Mouse (Mus musculus): Measurements from ENCODE around the gene Smpdl3a.
A peak's percentile ranks its signal among the peaks of the same experiment; 100 is the strongest.

Smpdl3a gene

DNA sequence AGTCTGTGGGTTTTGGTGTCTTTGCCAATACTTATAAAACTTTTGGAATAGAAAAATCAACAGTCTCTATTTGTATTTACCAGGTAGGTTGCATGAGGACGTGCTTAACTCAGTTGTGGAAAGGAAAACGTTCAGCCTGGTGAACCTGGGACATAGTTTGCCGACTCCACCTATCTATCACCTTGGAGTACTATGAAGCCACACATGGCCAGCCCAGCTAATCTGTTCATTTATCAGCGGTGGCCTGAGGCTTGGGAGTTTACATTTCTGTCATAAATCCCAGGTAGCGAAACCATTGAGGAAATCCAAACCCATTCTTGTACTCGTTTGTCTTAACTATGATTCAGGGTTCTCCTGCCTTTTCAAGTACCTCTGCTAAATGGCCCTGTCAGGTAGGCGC, at the start of gene Smpdl3a:
Smpdl3a (plus strand) TSS at position 318 of the 400 bp plus-strand sequence.
- DNase-seq (ENCODE audit: low read depth, low spot score): no peak

DNA sequence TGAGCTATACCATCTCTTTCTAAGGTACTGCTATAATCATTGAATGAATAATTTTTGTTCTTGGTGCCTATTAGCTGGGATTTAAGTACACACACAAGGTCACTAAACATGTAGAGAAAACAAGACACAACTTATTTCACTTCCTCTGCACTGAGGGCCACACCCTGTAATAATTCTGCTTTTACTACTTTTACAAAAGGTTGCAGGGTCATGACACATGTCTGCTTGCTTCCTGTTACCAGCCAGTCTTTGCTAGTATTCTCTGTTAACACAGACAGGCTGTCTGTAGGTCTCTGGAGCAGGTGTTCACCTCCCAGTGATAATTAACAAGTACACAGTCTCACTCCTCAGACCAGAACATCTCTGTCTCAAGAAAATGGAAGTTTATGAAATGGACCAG, 48.7 kb upstream of the Smpdl3a start:
- no peak for DNase-seq (ENCODE audit: low read depth, low spot score)

DNA sequence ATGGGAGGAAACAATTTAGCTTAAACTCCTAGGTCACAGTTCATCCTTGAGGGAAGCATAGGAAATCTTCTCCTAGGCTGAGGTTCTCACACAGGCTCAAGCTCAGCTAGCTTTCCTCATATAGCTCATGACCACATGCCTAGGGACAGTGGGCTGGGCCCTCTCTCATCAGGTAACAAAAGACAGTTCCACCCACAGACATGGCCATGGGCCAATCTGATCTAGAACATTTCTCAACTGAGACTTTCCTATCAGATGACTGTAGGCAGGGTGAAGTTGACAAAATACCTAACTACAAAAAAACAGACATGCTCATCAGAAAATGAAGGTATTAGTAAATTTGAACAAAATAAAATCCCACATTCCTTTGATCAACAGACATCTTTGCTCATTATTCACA, 47.0 kb upstream of the Smpdl3a start:
- DNase-seq (ENCODE audit: low read depth, low spot score): no peak

DNA sequence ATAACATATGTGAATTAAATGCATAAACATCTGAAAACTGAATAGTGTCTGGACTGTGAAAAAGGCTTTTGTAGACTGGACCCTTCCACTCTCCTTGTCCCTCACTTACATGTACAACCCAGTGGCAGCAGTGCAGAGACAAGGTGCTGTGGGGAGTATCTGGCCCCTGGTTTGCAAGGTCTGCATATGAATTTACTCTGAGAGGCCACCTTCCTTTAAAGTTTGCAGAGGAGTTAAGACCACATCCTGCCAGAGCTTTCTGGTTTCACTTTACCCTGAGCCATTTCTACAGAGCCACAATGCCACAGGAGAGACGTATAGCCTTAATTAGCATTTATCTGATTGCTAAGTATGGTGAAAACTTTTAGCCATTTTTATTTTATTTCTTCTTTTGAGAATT, 40.8 kb upstream of the Smpdl3a start:
- no peak for DNase-seq (ENCODE audit: low read depth, low spot score)

DNA sequence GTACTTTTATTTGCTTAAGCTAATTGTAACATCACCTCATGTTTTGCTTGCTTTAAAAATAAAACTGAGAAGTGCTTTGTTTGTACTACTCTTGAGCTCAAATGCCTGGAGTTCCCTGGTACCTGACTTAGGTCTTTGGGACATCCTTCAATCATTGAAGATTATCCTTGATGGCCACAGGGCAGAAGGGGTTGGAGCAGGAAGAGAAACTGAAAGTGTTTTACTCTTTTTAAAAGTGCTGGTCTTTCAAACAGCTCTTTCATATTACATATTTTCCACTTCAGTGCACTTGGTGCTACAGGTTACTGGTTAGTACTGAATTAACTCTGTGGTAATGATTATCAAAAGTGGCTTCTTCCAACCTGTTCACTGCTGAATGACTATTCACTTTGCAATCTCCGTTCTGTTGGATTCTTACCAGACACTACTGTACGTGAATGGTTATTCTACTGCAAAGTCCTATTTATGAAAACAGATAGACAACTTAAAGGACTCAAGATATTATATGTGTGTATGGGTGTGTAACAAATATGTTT, 38.9 kb upstream of the Smpdl3a start:
- no peak for DNase-seq (ENCODE audit: low read depth, low spot score)

DNA sequence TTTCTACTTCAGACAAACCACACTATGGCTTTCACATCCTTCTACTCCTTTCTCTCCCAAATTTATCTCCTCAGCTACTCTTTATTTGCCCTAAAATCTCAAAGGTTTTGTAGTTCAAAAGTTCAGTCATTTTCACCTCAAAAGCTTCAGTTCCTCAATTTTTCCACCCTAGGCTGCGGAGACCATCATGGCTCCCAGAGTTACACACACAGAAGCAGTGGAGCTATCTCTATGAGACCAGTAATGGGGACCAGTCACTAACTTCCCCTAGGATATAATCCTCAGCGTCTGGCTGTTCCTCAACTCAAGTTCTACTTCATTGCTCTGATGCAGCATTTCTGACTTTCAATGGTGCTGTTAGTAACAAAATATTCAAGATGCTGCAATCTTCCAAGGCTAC, 35.1 kb upstream of the Smpdl3a start:
- DNase-seq (ENCODE audit: low read depth, low spot score): no peak

DNA sequence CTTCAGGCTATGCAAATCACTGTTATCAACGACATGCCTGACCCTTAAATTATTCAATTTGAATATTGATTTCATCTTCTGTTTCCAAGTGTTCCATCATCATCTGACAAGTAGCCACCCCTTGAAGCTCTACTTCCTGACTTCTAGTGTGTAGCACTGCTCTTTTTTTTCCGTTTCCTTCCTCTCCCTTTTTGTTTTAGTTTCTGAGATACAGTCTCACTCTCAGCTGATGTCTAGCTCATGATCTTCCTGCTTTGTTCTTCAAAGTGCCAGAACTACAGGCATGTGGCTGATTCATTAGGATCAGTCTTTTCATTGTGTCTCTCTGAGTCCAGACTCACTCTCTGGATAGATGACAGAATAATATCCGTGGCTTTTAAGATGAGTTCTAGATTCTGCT, 33.4 kb upstream of the Smpdl3a start:
- no peak for DNase-seq (ENCODE audit: low read depth, low spot score)

DNA sequence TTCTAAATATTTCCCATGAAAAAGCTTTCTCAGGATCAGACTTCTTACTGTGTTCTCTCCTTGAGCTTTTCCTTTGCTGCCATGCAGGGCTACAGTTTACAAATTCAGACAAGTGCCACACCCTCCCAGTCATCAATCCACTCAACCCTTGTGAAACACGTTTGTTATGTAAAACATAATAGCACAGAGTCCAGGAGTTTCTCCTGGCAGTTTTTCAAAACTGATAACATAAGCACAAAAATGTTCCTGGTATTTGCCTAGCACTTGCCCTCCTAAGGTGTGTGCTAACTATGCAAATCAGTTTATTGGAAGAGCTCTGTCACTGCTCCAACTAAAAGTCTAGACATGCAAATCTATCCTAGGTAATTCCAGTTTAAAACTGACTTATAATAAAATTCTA, 31.1 kb upstream of the Smpdl3a start:
- DNase-seq (ENCODE audit: low read depth, low spot score): no peak

DNA sequence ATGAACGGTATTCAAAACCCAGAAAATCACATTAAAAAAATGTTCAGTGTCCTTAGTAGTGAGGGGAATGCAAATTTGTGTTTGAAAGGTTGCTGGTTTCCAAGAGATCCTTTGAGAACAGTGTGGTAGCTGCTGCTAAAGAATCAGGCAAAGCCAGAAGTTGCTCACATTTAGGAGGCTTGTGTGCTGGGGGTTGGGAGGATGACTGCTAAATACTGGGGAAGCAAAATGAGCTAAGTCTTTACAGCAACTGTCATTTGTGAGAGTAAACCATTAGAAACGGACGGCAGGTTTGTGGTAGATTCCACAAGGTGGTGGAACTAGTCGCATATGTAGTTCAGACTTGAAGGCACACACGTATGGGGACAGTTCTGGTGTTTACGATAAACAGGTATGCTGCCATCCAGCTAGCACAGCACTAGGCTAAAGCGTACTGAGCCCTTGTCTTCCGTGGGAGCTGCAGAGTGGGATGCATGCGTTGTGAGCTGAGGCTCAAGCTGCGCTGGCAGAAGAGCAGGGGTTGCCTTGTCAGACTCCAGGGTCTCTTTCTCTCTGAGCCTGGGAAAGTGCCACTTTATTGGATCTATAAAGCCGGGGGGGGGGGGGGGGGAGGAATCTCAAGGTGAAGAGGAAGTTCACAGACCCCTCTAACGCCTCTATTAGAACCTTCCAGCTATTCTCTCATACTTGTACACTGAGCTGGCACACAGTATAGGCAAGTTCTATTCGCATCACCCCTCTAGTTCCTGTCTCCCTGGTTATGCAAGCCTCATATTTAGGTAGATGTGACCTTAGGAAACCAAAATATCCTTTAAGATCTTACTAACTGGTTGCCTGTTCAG, 10.6 kb upstream of the Smpdl3a start:
- peak; percentile 34 for DNase-seq (ENCODE audit: low read depth, low spot score)

DNA sequence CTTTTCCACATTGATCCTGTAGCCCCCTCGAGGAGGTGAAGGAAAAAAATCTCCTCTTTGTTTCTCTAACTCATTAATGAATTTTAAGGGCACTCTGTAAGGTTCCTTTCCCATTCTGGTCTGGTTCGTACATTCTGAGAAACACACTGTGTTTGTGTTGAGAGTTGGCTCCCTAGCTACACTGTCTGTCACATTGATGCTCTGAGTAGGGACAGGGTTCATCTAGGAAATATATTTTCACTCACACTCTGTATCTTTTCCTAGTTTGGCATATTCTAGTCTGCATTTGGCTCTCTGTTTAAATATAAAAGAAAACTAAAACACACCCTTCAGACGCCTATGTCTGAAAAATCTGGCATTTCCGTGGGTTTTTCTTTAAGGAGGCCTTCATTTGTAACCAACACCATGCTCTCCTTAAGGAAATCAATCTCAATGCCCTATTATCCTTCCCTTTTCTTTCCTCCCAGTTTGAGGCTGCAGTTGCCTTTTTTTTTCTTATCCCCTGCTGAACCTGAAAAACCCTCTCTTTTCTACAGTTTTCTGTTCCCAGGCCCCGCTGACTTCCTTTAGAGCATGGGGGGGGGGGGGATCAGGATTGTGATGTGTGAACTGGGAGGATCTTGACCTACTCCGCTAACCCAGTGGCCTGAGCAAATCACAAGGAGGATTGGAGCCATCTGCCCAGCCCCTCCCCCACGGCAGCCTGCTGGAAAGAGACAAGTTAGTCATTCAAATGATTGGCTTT, 9.8 kb upstream of the Smpdl3a start:
- DNase-seq (ENCODE audit: low read depth, low spot score): peak; percentile 81

DNA sequence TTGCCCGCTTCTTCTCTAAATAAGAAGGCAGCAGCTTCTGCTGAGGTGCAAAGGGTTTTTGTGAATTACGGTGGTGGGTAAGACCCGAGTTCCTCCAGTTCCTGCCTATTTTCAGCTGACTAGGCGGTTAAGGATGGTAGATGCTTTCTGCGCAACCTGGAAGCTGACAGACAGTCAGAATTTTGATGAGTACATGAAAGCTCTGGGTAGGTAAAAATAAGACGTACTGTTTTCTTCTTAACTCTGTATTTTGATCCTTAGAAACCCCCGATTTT, 9.3 kb upstream of the Smpdl3a start, which contains the start of gene Fabp7:
Fabp7 (plus strand) TSS at position 6 of the 275 bp plus-strand sequence.
- no peak for DNase-seq (ENCODE audit: low read depth, low spot score)

DNA sequence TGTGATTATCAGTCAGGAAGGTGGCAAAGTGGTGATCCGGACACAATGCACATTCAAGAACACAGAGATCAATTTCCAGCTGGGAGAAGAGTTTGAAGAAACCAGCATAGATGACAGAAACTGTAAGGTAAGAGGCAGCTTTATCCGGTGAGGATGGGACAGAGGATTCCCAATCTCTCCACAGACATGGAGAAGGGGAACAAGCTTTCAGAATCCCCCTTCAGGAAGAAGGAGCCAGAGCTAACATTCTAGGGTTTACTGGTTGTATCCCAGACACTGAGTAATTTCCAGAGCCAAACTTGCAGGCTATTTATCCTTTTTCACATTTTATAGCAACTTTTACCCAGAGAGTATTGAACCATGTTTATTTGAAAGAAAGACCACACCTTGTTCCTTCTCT, 8.6 kb upstream of the Smpdl3a start:
- no peak for DNase-seq (ENCODE audit: low read depth, low spot score)

DNA sequence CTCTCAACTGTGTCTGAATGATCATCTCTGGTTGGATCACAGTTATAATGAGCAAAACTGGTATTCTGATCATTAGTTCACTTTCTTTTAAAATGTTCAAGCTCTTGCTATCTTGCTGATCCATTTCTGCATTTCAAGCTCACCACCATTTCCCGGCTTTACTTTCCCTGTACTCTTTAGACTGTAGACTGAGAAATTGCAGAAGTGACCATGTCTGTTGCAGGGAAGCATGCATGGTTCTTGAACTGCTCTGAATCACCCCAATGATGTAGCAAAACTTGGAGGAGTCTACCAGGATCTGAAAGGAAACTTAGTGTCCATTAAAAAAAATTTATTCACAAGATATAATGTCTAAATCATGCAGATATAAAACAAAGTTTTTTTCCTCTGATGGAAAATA, 1.2 kb upstream of the Smpdl3a start:
- no peak for DNase-seq (ENCODE audit: low read depth, low spot score)

DNA sequence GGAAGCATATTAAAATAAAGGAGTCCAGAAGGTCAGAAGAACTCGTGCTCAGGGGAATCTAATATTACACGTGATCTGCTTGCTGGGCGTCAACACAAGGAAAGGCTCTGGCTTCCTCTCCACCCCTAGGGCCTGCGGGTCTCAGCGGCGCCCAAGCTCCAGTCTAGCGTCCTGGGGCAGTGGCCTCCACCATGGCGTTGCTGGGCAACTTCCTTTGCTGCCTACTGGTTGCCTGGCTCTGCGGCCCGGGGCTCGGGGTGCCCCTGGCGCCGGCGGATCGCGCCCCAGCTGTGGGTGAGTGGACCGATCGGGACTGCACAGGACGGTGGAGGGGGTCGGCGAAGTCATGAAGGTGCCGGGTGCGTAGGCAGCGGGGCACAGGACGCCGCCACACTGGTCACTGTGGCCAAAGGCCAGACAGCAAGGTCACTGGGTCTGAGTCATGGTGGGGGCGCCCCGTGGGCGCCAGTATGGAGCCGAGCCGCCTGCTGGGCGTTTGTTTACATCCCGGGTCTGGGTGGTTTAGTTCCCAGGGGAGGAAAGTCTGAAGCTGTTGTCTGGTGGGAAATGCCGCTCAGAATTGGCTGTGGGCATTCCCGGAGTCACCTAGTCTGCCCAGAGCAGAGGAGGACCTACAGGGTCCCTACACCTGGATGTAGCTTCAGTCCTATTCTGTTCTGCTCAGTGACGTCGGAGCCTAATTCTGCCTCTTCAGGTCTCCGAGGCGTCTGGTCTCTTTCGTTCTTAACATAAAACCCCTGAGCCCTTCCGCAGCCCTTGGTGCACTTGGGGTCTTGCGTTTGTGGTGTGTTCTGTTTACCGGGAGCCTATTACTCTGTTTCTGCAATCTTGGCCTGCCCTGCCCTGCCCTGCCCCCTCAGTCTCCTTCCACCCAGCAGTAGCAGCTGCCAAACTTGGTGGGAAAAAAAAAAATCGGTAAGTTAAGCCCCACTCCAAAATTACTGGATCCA, 641 bp downstream of the Smpdl3a start:
- DNase-seq (ENCODE audit: low read depth, low spot score): peak; percentile 10

DNA sequence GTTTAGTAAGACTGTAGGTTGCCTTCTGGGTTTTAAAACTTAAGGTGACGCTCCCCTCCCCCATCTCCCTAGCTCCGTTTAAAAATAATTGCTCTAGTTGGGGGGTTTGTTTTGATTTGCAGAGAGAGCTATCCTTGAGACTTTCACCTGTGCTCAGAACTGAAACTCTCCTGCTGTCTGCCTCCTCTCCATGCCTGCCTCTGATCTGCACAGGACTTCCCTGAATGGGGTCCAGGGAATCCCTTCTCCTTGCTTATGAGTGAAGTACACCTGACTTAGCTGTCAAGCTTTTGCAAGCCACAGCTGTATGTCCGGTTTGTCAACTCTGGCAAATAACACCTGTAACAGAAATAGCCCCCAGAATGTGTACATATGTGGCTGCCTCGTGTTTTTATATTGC, 1.4 kb downstream of the Smpdl3a start:
- no peak for DNase-seq (ENCODE audit: low read depth, low spot score)

DNA sequence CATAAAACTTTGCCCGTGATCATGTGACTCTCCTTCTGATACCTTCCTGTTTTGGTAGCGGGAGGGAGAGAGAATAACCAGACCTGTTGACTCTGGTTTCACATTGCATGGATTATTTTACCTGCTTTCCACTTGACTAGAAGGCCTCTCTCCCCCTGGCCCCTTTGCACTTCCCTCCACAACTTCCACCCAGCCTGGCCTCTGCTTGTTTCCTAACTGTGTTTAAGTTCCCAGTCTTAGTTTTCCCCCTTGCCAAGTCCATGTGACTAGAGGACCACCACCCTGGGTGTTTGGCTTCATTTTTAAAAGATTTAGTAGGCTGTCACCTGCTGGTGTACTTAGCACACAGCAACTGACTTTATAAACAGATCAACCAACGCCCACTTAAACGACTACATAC, 1.9 kb downstream of the Smpdl3a start:
- DNase-seq (ENCODE audit: low read depth, low spot score): no peak

DNA sequence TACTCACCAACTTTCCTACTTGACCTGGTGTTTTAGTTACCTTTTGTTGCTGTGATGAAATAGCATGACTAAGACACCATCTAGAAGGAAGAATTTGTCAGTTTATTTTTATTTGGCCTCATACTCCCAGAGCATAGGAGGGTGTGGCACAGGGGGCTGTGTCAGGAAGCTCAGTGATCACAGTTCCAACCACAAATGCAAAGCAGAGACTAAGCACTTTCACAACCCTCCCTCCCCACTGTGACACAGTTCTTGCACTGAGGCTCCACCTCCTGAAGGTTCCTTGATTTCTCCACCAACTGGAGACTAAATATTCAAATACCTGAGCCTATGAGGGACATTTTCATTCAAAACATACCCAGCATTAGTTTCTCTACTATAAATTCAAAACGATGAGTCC, 5.4 kb downstream of the Smpdl3a start:
- no peak for DNase-seq (ENCODE audit: low read depth, low spot score)

DNA sequence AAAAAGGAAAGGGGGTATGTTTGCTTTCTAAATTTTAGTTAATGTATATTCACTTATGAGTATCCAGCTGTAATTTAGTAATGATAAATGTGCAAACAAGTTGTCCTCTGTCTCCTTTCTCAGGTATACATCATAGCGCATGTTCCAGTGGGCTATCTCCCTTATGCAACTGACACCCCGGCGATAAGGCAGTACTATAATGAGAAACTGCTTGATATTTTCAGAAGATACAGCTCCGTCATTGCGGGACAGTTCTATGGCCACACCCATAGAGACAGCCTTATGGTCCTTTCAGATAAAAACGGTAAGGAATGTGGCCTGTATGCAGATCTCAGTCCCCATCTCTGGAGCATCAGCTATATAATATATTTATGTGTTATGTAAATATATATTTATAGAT, 13.6 kb downstream of the Smpdl3a start:
- no peak for DNase-seq (ENCODE audit: low read depth, low spot score)

DNA sequence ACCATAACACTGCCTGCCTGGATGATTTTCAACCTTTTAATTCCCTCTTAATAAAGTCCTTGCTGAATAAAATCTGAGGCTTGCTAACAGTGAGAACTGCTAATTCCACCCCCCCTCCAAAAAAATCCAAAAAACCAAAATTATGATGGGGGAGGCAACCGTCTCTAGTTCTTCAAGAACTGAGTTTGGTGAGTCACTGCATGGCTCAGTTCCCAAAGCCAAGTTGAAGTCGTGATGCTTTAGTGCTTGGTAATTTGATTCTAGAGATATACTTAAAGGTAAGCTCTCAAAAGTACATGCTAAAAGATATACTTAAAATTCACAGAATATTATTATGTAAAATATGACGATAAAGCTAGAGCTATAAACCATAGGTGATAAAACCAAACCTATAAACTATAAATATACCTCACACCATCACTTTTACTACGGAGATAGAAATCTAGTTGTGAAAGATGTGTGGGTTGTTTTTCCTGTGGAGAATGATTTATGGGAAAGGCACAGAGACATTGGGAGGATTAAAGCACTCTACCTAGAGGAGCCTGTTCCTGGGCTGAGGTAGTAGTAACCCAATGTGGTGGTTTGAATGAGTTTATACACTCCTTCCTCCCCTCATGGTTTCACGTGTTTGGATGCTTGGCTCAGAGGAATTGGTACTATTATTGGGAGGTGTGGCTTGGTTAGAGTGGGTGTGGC, 18.2 kb downstream of the Smpdl3a start:
- no peak for DNase-seq (ENCODE audit: low read depth, low spot score)

DNA sequence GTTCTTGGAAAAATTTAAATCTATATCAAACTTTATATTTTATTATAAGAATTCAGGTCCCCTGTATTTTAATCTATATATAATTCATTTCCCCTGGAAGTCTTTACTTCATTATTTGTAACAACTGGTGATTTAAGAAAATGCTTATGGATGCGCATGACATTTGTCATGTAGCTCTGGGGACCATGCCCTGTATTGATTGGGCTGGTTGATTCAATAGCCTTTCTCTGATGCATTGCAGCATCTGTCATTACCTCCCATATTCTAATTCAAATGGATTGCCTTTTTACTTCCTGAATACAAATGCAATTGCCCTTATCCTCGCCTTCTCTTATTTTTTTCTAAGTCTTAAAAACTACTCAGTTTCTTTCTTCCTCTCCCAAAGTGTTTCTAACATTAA, 20.2 kb downstream of the Smpdl3a start:
- DNase-seq (ENCODE audit: low read depth, low spot score): no peak

DNA sequence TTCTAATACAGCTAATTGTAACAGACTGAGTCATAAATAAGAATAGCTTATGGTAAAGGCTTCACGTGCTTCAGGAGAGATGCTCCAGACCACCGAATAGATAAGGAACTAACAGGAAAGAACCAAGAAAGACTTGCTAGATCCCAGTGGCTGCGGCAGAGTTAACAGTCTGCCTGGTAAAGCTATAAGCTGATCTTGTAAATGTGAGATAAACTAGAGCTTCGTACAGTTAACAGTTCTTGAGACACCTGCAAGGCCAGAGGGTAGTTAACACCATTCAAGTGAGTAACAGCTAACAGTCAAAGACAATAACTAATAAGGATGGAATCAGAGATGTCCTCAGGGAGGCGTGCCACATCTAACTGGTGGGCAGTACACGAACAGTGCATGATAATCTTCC, 21.7 kb downstream of the Smpdl3a start:
- DNase-seq (ENCODE audit: low read depth, low spot score): no peak

Measured in brain, embryonic 18.5 days (tissue).